Mouse (Mus musculus): ENCODE measurements around the gene Six3. TPM values are rescaled to one million over a fixed set of nuclear protein-coding genes. Genes with fewer than 3 reads are reported as not detected.

Six3 gene
- polyA plus RNA-seq, 1 experiment from 2014 or later = not detected

DNA sequence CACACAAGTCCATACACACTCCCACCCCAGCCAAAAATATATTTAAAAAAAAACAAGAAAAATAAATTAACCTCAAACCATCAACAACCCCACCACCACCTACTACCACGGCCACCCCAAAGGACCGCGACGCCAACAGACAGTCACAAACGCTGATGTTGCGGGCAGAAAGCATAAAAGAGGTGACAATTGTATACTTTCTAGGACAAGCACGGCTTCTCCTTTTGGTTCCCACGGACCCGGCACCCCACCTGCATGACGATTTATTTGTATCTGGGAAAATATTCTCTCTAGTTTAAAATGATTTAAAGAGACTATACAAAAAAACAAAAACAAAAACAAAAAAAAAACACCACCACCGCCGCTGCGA is 10.6 kb downstream of the Six3 start:
- H3K9me3 ChIP-seq (ENCODE audit: control insufficient read depth) = no peaks in the 10 kb centered on the region
- ATAC-seq = no peak
- H3K36me3 ChIP-seq (ENCODE audit: control insufficient read depth, insufficient read depth) = no peaks in the 10 kb centered on the region
- H3K4me3 ChIP-seq (ENCODE audit: low read depth, low read length) = no peak overlapping the region
- H3K4me2 ChIP-seq (replicated peaks; ENCODE audit: low read depth) = no peak overlapping the region
- TF ChIP-seq CTCF (IDR thresholded peaks at IDR 0.05; ENCODE audit: low read depth) = no peak
- no peaks in the 10 kb centered on the region for H3K4me1 ChIP-seq (replicated peaks; ENCODE audit: control insufficient read depth, insufficient read depth, low read length)
- whole genome bisulfite sequencing = 5% methylated on average over 13 of the region's 13 CpGs
- no peak overlapping the region for H3K27ac ChIP-seq (ENCODE audit: low read depth, low read length)
- H3K27me3 ChIP-seq (replicated peaks; ENCODE audit: control insufficient read depth, insufficient read depth, low read length) = peaks cover 96% of the 10 kb centered on the region
- H3K9ac ChIP-seq (ENCODE audit: low read depth, low read length) = no peak overlapping the region

DNA sequence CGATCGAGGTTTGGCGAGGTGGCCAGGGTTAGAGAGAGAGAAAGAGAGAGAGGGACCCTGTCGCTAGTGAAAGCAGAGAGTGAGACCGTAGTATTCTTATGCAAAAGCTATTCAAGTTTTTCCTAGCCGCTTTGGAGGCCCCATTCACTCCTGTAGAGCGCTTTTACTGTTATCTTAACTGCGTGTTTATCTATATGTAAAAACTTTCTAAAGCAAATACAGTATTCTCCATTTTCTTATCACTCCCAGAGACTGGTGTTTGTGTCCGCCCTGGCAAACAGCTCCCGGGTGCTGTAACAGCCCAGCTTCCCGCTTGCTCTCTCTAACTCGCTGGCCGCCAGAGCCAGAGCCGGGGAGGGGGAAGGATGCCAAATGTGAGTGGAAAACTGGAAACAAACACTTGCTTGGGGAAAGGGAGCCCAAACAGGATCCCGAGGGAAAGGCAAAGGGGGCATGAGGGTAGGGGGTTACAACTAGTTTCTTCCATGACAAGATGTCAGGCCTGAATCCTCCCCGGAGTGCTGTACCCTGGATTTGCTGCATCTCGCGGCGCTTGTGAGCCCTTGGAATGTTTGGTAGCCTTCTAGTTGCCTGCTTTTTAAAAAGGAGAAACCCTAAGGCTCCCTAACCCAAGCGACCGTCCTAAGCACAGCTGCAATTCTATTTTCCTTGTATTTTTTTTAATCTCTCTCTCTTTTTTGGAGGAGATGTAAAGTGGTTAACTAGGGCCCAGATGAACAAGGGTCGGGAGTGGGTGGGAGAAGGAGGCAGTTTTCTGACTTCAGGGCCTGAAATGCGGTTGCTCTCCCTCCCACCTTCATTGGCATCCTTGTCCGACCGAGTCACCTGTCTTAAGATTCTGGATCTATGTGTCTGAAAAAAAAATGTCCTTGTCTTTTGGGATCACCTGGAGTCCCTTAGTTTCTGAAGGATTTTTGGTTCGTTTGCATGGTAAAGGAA is 11.9 kb downstream of the Six3 start:
- H3K9ac ChIP-seq (ENCODE audit: low read depth, low read length) = no peak overlapping the region
- H3K4me3 ChIP-seq (ENCODE audit: low read depth, low read length) = no peak overlapping the region
- H3K27ac ChIP-seq (ENCODE audit: low read depth, low read length) = no peak overlapping the region
- no peaks in the 10 kb centered on the region for H3K4me1 ChIP-seq (replicated peaks; ENCODE audit: control insufficient read depth, insufficient read depth, low read length)
- H3K9me3 ChIP-seq (ENCODE audit: control insufficient read depth) = no peaks in the 10 kb centered on the region
- H3K36me3 ChIP-seq (ENCODE audit: control insufficient read depth, insufficient read depth) = no peaks in the 10 kb centered on the region
- H3K27me3 ChIP-seq (replicated peaks; ENCODE audit: control insufficient read depth, insufficient read depth, low read length) = peaks cover 94% of the 10 kb centered on the region
- 3% methylated on average over 26 of the region's 26 CpGs for WGBS
- no peak for TF ChIP-seq CTCF (IDR thresholded peaks at IDR 0.05; ENCODE audit: low read depth)
- ATAC-seq = no peak
- H3K4me2 ChIP-seq (replicated peaks; ENCODE audit: low read depth) = no peak overlapping the region

DNA sequence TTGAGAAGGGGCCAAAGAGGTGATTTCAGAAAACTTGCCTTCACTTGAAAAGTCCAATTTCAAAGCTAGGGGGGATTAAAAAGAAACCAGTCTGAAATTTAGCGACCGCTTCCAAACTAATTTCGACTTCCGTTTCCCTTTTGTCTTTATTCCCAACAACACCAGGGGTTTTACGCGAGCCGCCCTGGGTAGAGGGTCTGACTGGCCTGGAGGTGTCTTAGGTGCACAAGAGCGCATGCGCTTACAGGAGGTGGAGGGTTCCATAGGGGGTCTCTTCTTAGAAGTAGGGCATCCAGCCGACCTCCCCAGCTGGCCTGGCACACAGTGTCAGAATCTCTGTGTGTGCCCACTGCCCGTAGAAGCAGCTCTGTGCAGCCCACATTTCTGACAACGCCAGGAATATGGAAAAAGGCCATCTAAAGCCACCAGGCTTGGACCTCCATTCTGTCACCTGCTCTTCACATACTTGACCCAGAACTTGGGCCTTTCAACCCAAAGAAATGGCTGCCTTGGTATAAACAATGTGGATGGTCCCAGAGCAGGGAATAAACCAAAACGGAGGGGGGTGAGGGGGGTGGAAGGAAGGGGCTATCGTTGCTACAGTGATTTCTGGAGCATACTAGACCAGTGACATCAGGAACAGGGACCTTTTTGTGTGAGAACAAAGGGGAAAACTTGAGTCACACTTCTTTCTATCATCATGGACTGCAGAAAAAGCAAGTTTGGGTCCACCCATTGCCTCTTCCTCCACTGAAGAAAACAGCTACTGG is 12.9 kb downstream of the Six3 start:
- TF ChIP-seq CTCF (IDR thresholded peaks at IDR 0.05; ENCODE audit: low read depth) = no peak
- no peaks in the 10 kb centered on the region for H3K4me1 ChIP-seq (replicated peaks; ENCODE audit: control insufficient read depth, insufficient read depth, low read length)
- no peak overlapping the region for H3K9ac ChIP-seq (ENCODE audit: low read depth, low read length)
- H3K4me3 ChIP-seq (ENCODE audit: low read depth, low read length) = no peak overlapping the region
- no peak for ATAC-seq
- H3K27me3 ChIP-seq (replicated peaks; ENCODE audit: control insufficient read depth, insufficient read depth, low read length) = peaks cover 94% of the 10 kb centered on the region
- no peak overlapping the region for H3K4me2 ChIP-seq (replicated peaks; ENCODE audit: low read depth)
- H3K36me3 ChIP-seq (ENCODE audit: control insufficient read depth, insufficient read depth) = no peaks in the 10 kb centered on the region
- 8% methylated on average over 14 of the region's 14 CpGs for WGBS
- H3K9me3 ChIP-seq (ENCODE audit: control insufficient read depth) = no peaks in the 10 kb centered on the region
- no peak overlapping the region for H3K27ac ChIP-seq (ENCODE audit: low read depth, low read length)

DNA sequence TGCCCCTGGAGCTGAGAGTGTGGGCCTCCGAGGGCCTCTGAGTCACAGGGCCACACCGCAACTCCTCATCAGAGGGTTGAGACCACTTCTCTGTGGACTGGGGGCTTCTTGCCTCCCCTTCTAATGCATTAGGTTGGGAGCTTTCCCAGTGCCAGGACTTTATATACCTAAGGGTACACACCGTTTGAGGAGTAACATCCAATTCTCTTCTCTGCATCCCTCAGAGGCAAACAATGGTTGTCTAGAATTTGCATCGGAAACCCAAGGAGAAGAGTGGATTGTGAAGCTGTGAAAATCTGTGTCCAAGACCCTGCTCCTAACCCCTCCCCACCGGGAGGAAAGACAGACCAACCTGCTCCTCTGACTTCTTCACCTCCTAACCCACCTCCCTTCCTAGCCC is 14.3 kb downstream of the Six3 start:
- H3K4me1 ChIP-seq (replicated peaks; ENCODE audit: control insufficient read depth, insufficient read depth, low read length) = no peaks in the 10 kb centered on the region
- no peaks in the 10 kb centered on the region for H3K9me3 ChIP-seq (ENCODE audit: control insufficient read depth)
- H3K27ac ChIP-seq (ENCODE audit: low read depth, low read length) = no peak overlapping the region
- H3K36me3 ChIP-seq (ENCODE audit: control insufficient read depth, insufficient read depth) = no peaks in the 10 kb centered on the region
- WGBS = 47% methylated on average over 5 of the region's 5 CpGs
- no peak overlapping the region for H3K4me2 ChIP-seq (replicated peaks; ENCODE audit: low read depth)
- no peak for TF ChIP-seq CTCF (IDR thresholded peaks at IDR 0.05; ENCODE audit: low read depth)
- no peak overlapping the region for H3K9ac ChIP-seq (ENCODE audit: low read depth, low read length)
- no peak overlapping the region for H3K4me3 ChIP-seq (ENCODE audit: low read depth, low read length)
- no peak for ATAC-seq
- H3K27me3 ChIP-seq (replicated peaks; ENCODE audit: control insufficient read depth, insufficient read depth, low read length) = peaks cover 85% of the 10 kb centered on the region

DNA sequence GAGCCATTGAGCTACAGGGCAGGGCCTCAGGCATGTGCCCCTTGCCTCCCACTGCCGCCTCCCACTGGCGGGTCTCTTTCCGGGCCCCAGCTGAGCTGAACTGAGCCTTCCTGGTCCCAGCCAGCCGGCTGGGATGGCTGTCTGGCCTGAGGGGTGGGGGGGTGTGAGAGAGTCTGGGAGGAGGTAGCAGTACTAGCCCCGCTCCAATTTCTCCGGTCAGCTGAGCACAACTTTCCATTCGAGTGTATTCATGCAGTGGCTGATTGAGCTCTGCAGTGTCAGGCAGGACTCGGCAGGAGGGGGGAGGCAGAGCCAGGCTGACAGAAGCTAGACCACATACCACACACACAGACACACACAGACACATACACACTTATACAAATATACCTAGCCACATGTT is 15.4 kb downstream of the Six3 start:
- no peak overlapping the region for H3K27ac ChIP-seq (ENCODE audit: low read depth, low read length)
- WGBS = 22% methylated on average over 8 of the region's 8 CpGs
- H3K27me3 ChIP-seq (replicated peaks; ENCODE audit: control insufficient read depth, insufficient read depth, low read length) = peaks cover 80% of the 10 kb centered on the region
- no peak for ATAC-seq
- H3K4me2 ChIP-seq (replicated peaks; ENCODE audit: low read depth) = no peak overlapping the region
- no peak overlapping the region for H3K4me3 ChIP-seq (ENCODE audit: low read depth, low read length)
- no peak overlapping the region for H3K9ac ChIP-seq (ENCODE audit: low read depth, low read length)
- no peaks in the 10 kb centered on the region for H3K4me1 ChIP-seq (replicated peaks; ENCODE audit: control insufficient read depth, insufficient read depth, low read length)
- no peaks in the 10 kb centered on the region for H3K9me3 ChIP-seq (ENCODE audit: control insufficient read depth)
- no peaks in the 10 kb centered on the region for H3K36me3 ChIP-seq (ENCODE audit: control insufficient read depth, insufficient read depth)
- no peak for TF ChIP-seq CTCF (IDR thresholded peaks at IDR 0.05; ENCODE audit: low read depth)

DNA sequence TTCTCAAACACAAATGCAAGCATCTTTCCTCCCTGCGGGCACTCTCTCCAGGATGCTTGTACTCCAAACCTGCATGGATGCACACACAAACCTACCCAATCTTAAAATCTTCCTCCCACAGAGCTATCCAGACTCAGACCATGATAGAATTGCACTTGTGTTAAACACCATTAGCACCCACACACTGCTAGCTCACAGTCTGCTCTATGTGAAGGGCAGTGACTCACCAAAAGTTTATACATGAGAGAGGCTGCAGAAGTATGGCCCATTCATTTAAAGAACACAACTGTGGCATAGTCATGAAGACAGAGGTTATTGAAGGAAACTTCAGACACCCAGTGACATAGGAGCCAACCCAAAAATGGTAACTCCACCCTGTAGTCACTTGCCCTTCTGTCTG is 16.0 kb downstream of the Six3 start:
- WGBS = 88% methylated on average over 1 of the region's 1 CpGs
- H3K9me3 ChIP-seq (ENCODE audit: control insufficient read depth) = no peaks in the 10 kb centered on the region
- no peak overlapping the region for H3K27ac ChIP-seq (ENCODE audit: low read depth, low read length)
- no peak for ATAC-seq
- no peaks in the 10 kb centered on the region for H3K4me1 ChIP-seq (replicated peaks; ENCODE audit: control insufficient read depth, insufficient read depth, low read length)
- no peak overlapping the region for H3K4me2 ChIP-seq (replicated peaks; ENCODE audit: low read depth)
- H3K9ac ChIP-seq (ENCODE audit: low read depth, low read length) = no peak overlapping the region
- H3K4me3 ChIP-seq (ENCODE audit: low read depth, low read length) = no peak overlapping the region
- H3K36me3 ChIP-seq (ENCODE audit: control insufficient read depth, insufficient read depth) = no peaks in the 10 kb centered on the region
- no peak for TF ChIP-seq CTCF (IDR thresholded peaks at IDR 0.05; ENCODE audit: low read depth)
- H3K27me3 ChIP-seq (replicated peaks; ENCODE audit: control insufficient read depth, insufficient read depth, low read length) = peaks cover 78% of the 10 kb centered on the region
